Mouse (Mus musculus) spleen, adult 2 months (tissue): Measurements from ENCODE around the gene Kpna7.

Experiments used
- CTCF ChIP-seq: fragments of 200-500 bp; IDR thresholded peaks from 2 replicates; pipeline ENCODE4 v1.5.1; 2011; ENCODE audit warnings: mild to moderate bottlenecking, inconsistent platforms; ENCODE audit not compliant: insufficient read depth, insufficient read length, insufficient replicate concordance; ENCODE audit errors: extremely low read depth
- POLR2A ChIP-seq: fragments of 200-500 bp; IDR thresholded peaks from 2 replicates; pipeline ENCODE4 v1.6.1; 2011; ENCODE audit warnings: low read depth, low read length, inconsistent platforms

DNA sequence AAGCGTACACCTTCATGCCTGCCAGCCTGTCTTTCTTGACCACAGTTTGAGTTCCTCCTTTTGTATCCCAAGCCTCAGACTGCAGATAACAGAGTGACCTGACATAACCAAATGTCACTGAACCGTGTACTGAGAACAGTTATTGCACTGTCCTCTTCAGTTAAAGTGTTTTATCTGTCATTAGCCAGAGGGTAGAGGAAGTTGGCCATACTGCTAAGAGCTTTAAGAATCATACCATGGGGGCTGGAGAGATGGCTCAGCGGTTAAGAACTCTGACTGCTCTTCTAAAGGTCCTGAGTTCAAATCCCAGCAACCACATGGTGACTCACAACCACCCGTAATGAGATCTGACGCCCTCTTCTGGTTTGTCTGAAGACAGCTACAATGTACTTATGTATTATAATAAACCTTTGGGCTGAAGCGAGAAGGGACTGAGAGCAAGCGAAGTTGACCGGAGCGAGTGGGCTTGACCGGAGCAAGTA lies 14.6 kb upstream of the Kpna7 start:
- no peak for TF ChIP-seq POLR2A
- no peak for TF ChIP-seq CTCF
